ENCODE assay signal across 28 mouse cellular contexts in the genomic region with DNA sequence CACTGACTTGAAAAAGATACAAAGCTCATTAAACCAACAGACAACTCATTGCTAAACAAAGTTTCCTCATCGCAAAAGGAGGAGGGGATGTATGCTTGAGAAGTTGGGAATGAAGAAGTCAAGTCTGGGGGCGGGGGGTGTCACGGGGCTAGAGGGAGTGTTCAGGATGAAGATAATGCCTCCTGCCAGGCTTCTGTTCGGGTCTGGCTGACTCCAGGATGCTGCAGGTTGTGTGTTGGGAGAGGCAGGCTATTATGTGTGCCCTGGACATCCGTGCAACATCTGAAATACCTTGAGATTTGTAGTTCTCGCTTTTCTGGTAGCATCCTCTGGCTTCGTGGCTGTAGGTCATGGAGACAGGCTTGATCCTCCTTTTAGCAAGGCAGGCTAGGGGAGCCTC. TPM values are rescaled to one million over a fixed set of nuclear protein-coding genes. Genes with fewer than 3 reads are reported as not detected.
DNase-seq lines count a peak whose midpoint lies in the region; ATAC-seq and TF ChIP-seq lines count a peak whose summit lies in the region.
"Had no signal": no experiment of that assay in that cellular context is flagged by ENCODE, and none has a peak within 500 bp of the region (broad histone marks: within the 10 kb centered on the region; RNA-seq: fewer than 3 reads in every experiment).

No protein-coding gene starts in this region.

- TF ChIP-seq EP300 in ES-Bruce4 (IDR thresholded peaks at IDR 0.05; ENCODE audit: insufficient read depth, low read depth, low read length) (peak; percentile 61; the same call in 1 of the 2 replicates), MEL (IDR thresholded peaks at IDR 0.05; ENCODE audit: low read depth in 1 of 2, low read length in 2 of 2) (no peak)
- no peak for TF ChIP-seq EP300 in stomach, postnatal 0 days (optimal IDR thresholded peaks at IDR 0.05)

- H3K9ac ChIP-seq in ES-Bruce4 (ENCODE audit: low read depth, poor library complexity, severe bottlenecking) = peak overlapping the region; percentile 15
- peak overlapping the region; percentile 26; the same call in 1 of the 2 replicates for H3K9ac ChIP-seq in MEL (ENCODE audit: control insufficient read depth, low read depth, low read length, poor library complexity, severe bottlenecking)
- H3K9ac ChIP-seq in stomach, embryonic 14.5 days (replicated peaks; ENCODE audit: low read depth, low read length) = no peak overlapping the region
- H3K9ac ChIP-seq in stomach, postnatal 0 days (ENCODE audit: low read length) = no peak overlapping the region
- H3K9ac ChIP-seq: forebrain, postnatal 0 days; heart, embryonic 13.5 days; hindbrain, embryonic 14.5 days had no signal

- no peaks in the 10 kb centered on the region for H3K79me2 ChIP-seq in MEL (ENCODE audit: control insufficient read depth, insufficient read depth, low read length, poor library complexity)

- H3K9me3 ChIP-seq in ES-Bruce4 (replicated peaks; ENCODE audit: control insufficient read depth, insufficient read depth, low read length, poor library complexity, severe bottlenecking) (no peaks in the 10 kb centered on the region), MEL (replicated peaks; ENCODE audit: insufficient read depth, low read length) (no peaks in the 10 kb centered on the region)
- no peaks in the 10 kb centered on the region for H3K9me3 ChIP-seq in stomach, embryonic 14.5 days (ENCODE audit: control insufficient read depth, low read depth, low read length)
- no peaks in the 10 kb centered on the region for H3K9me3 ChIP-seq in stomach, postnatal 0 days (ENCODE audit: control insufficient read depth, low read length)
- H3K9me3 ChIP-seq: heart, embryonic 10.5 days; heart, embryonic 13.5 days had no signal

- H3K4me3 ChIP-seq in ES-Bruce4 (ENCODE audit: low read depth, low read length) = no peak overlapping the region
- H3K4me3 ChIP-seq in MEL (ENCODE audit: control insufficient read depth in 1 of 2, insufficient read depth in 1 of 2, low read depth in 2 of 2, low read length in 2 of 2) = no peak overlapping the region
- H3K4me3 ChIP-seq in stomach, embryonic 14.5 days (ENCODE audit: low read depth, low read length) = no peak overlapping the region
- no peak overlapping the region for H3K4me3 ChIP-seq in stomach, postnatal 0 days (ENCODE audit: low read depth, low read length)
- H3K4me3 ChIP-seq: heart, adult 2 months; heart, embryonic 10.5 days; heart, embryonic 13.5 days had no signal

- WGBS in stomach, embryonic 14.5 days = 68% methylated on average over 7 of the region's 7 CpGs
- 66% methylated on average over 7 of the region's 7 CpGs for WGBS in stomach, postnatal 0 days

- DNase-seq in MEL (ENCODE audit: low read depth, low spot score) = peak; percentile 25
- DNase-seq in stomach, postnatal 0 days (ENCODE audit: low spot score) = no peak
- no peak for DNase-seq in gastrocnemius, postnatal 4 days (ENCODE audit: low spot score in 2 of 2)
- no peak for DNase-seq in neural tube, embryonic 10.5 days (ENCODE audit: extremely low spot score, low spot score)
- DNase-seq in adrenal gland, postnatal 10 days = no peak
- DNase-seq: cerebellum, adult 11-12 months; cerebellum, adult 8-10 months; cerebellum, postnatal 10 days; cerebellum, postnatal 36 days; embryo, embryonic 11 days; forebrain, postnatal 0 days; gastrocnemius, postnatal 25 days; heart, adult 2 months; heart, postnatal 14 days; heart, postnatal 4 days had no signal

- H3K36me3 ChIP-seq in ES-Bruce4 (ENCODE audit: control insufficient read depth, insufficient read depth, low read length, poor library complexity, severe bottlenecking) = no peaks in the 10 kb centered on the region
- H3K36me3 ChIP-seq in MEL (ENCODE audit: control insufficient read depth in 1 of 2, insufficient read depth in 2 of 2, low read length in 2 of 2) = peaks cover 0 to 38% of the 10 kb centered on the region in 2 experiments; a peak in 2 of 4 replicates
- H3K36me3 ChIP-seq in stomach, embryonic 14.5 days (ENCODE audit: control insufficient read depth, insufficient read depth, low read length) = no peaks in the 10 kb centered on the region
- H3K36me3 ChIP-seq in stomach, postnatal 0 days (ENCODE audit: control insufficient read depth, insufficient read depth, low read length) = no peaks in the 10 kb centered on the region
- H3K36me3 ChIP-seq: heart, embryonic 10.5 days; heart, embryonic 13.5 days had no signal

- H3K27me3 ChIP-seq in ES-Bruce4 (ENCODE audit: control insufficient read depth, insufficient read depth, low read length, poor library complexity, severe bottlenecking) (no peaks in the 10 kb centered on the region), MEL (ENCODE audit: control insufficient read depth in 1 of 2, insufficient read depth in 2 of 2, low read length in 2 of 2) (no peaks in the 10 kb centered on the region)
- H3K27me3 ChIP-seq in stomach, embryonic 14.5 days (ENCODE audit: control insufficient read depth, insufficient read depth, low read length) = no peaks in the 10 kb centered on the region
- H3K27me3 ChIP-seq in stomach, postnatal 0 days (ENCODE audit: control insufficient read depth, insufficient read depth, low read length) = no peaks in the 10 kb centered on the region

- TF ChIP-seq CTCF in ES-Bruce4 (IDR thresholded peaks at IDR 0.05; ENCODE audit: low read depth, low read length) = no peak
- no peak for TF ChIP-seq CTCF in MEL (IDR thresholded peaks at IDR 0.05 in 2 of 3, conservative IDR thresholded peaks at IDR 0.05 in 1 of 3; ENCODE audit: control insufficient read depth in 1 of 3, insufficient read depth in 1 of 3, low read depth in 2 of 3, low read length in 3 of 3, poor library complexity in 1 of 3, severe bottlenecking in 1 of 3)
- no peak for TF ChIP-seq CTCF in stomach, postnatal 0 days (IDR thresholded peaks at IDR 0.05; ENCODE audit: low read depth)

- peak overlapping the region; percentile 89 for H3K27ac ChIP-seq in ES-Bruce4 (ENCODE audit: insufficient read depth, low read length)
- H3K27ac ChIP-seq in MEL (ENCODE audit: control insufficient read depth, low read depth, low read length) = peak overlapping the region; percentile 76
- H3K27ac ChIP-seq in stomach, embryonic 14.5 days (ENCODE audit: low read length) = peak overlapping the region; percentile 21; the same call in 1 of the 2 replicates
- H3K27ac ChIP-seq in stomach, postnatal 0 days (replicated peaks) = peak overlapping the region; percentile 59
- H3K27ac ChIP-seq: heart, adult 2 months; heart, embryonic 10.5 days; heart, embryonic 13.5 days; hindbrain, embryonic 14.5 days; hindbrain, postnatal 0 days had no signal

- TF ChIP-seq POLR2A in ES-Bruce4 (IDR thresholded peaks at IDR 0.05; ENCODE audit: insufficient read depth, low read length) = no peak
- no peak for TF ChIP-seq POLR2A in MEL (IDR thresholded peaks at IDR 0.05; ENCODE audit: control insufficient read depth in 1 of 2, insufficient read depth in 1 of 2, low read depth in 1 of 2, low read length in 2 of 2, poor library complexity in 1 of 2)

- H3K4me1 ChIP-seq in ES-Bruce4 (ENCODE audit: control insufficient read depth, insufficient read depth, low read length) (peaks cover 7% of the 10 kb centered on the region), MEL (ENCODE audit: control insufficient read depth in 1 of 2, insufficient read depth in 2 of 2, low read length in 2 of 2) (peaks cover 14 to 39% of the 10 kb centered on the region in 2 experiments)
- 0 out of 2 replicates have a peak, but pooled peaks cover 4% of the 10 kb centered on the region for H3K4me1 ChIP-seq in stomach, embryonic 14.5 days (ENCODE audit: control insufficient read depth, insufficient read depth, low read length)
- H3K4me1 ChIP-seq in stomach, postnatal 0 days (replicated peaks; ENCODE audit: control insufficient read depth, insufficient read depth) = no peaks in the 10 kb centered on the region

- ATAC-seq in stomach, embryonic 14.5 days (ENCODE audit: insufficient number of reproducible peaks, insufficient read depth, low FRiP score, low read depth) = no peak
- no peak for ATAC-seq in stomach, postnatal 0 days (ENCODE audit: low FRiP score, low TSS enrichment)
- ATAC-seq: CD4-positive, CD25-positive, alpha-beta regulatory T cell, adult 4 months; forebrain, embryonic 14.5 days; forebrain, postnatal 0 days; inflammation-experienced regulatory T-cells, adult 6 months had no signal

- TF ChIP-seq RAD21 in MEL (IDR thresholded peaks at IDR 0.05; ENCODE audit: low read depth, low read length) = no peak

- H3K4me2 ChIP-seq in stomach, embryonic 14.5 days (replicated peaks; ENCODE audit: low read depth, low read length) = no peak overlapping the region
- H3K4me2 ChIP-seq in stomach, postnatal 0 days (replicated peaks; ENCODE audit: low read depth) = no peak overlapping the region
- H3K4me2 ChIP-seq: heart, embryonic 13.5 days; hindbrain, embryonic 14.5 days had no signal

RNA-seq across cellular contexts. Expression of a gene that starts 8.5 kb away (rescaled TPM):
- 3.5 and 3.7 TPM in 2 replicates for polyA plus RNA-seq in ES-Bruce4 (2011; ENCODE audit: insufficient read depth, insufficient read length, low read depth, missing spikeins)
- total RNA-seq in MEL (2012; rRNA removed) = 0.46 and 0.62 TPM in 2 replicates
- under 1 TPM in 1 of 2 experiments, not detected in 1; 0.77 TPM for polyA plus RNA-seq in MEL (2012; ENCODE audit: insufficient read depth in 1 of 2, insufficient read length in 2 of 2, low read depth in 1 of 2, low replicate concordance in 2 of 2, missing spikeins in 1 of 2)
- 0.82 and 1.1 TPM in 2 replicates for polyA plus RNA-seq in stomach, embryonic 14.5 days (2014; fragmentation: Nextera tagmentation; extraction: Ambion mirVana)
- polyA plus RNA-seq in stomach, postnatal 0 days (2015; fragmentation: Nextera tagmentation; extraction: Ambion mirVana) = 5.5 and 6.2 TPM in 2 replicates
- total RNA-seq in gastrocnemius, postnatal 4 days (2021) = 1 to 10 TPM; 2.0 to 2.6 TPM
- total RNA-seq in adrenal gland, postnatal 10 days (2021) = 1 to 10 TPM; 1.5 to 1.9 TPM
- total RNA-seq: granulocyte monocyte progenitor cell, adult 5-6 weeks had no signal
- polyA plus RNA-seq: CD4-positive, CD25-positive, alpha-beta regulatory T cell, adult 4 months had no signal

RNA-seq across cellular contexts. Expression of a gene that starts 17.7 kb away (rescaled TPM):
- polyA plus RNA-seq in ES-Bruce4 (2011; ENCODE audit: insufficient read depth, insufficient read length, low read depth, missing spikeins) (31.8 and 42.1 TPM in 2 replicates), MEL (2012; ENCODE audit: insufficient read depth in 1 of 2, insufficient read length in 2 of 2, low read depth in 1 of 2, low replicate concordance in 2 of 2, missing spikeins in 1 of 2) (10 to 100 TPM in 1 of 2 experiments, not detected in 1; 26.8 TPM)
- 5.9 and 6.0 TPM in 2 replicates for total RNA-seq in MEL (2012; rRNA removed)
- 52.6 and 59.4 TPM in 2 replicates for polyA plus RNA-seq in stomach, embryonic 14.5 days (2014; fragmentation: Nextera tagmentation; extraction: Ambion mirVana)
- polyA plus RNA-seq in stomach, postnatal 0 days (2015; fragmentation: Nextera tagmentation; extraction: Ambion mirVana) = 23.4 and 27.1 TPM in 2 replicates
- total RNA-seq in gastrocnemius, postnatal 4 days (2021) = 10 to 100 TPM; 30.7 to 33.3 TPM
- total RNA-seq in adrenal gland, postnatal 10 days (2021) = 10 to 100 TPM; 22.0 to 32.0 TPM

RNA-seq across cellular contexts. Expression of a gene that starts 29.9 kb away (rescaled TPM):
- polyA plus RNA-seq in ES-Bruce4 (2011; ENCODE audit: insufficient read depth, insufficient read length, low read depth, missing spikeins) (9.9 and 10.7 TPM in 2 replicates), MEL (2012; ENCODE audit: insufficient read depth in 1 of 2, insufficient read length in 2 of 2, low read depth in 1 of 2, low replicate concordance in 2 of 2, missing spikeins in 1 of 2) (1 to 10 TPM in 1 of 2 experiments, not detected in 1; 6.5 TPM)
- total RNA-seq in MEL (2012; rRNA removed) = 2.4 and 2.7 TPM in 2 replicates
- 8.7 and 9.3 TPM in 2 replicates for polyA plus RNA-seq in stomach, embryonic 14.5 days (2014; fragmentation: Nextera tagmentation; extraction: Ambion mirVana)
- polyA plus RNA-seq in stomach, postnatal 0 days (2015; fragmentation: Nextera tagmentation; extraction: Ambion mirVana) = 7.5 and 8.2 TPM in 2 replicates
- 1 to 10 TPM; 1.3 to 1.7 TPM for total RNA-seq in gastrocnemius, postnatal 4 days (2021)
- total RNA-seq in adrenal gland, postnatal 10 days (2021) = 1 to 10 TPM; 3.1 to 5.3 TPM

RNA-seq across cellular contexts. Expression of a gene that starts 33.1 kb away (rescaled TPM):
- 0.43 and 1.1 TPM in 2 replicates for polyA plus RNA-seq in ES-Bruce4 (2011; ENCODE audit: insufficient read depth, insufficient read length, low read depth, missing spikeins)
- total RNA-seq in MEL (2012; rRNA removed) = 0.65 and 1.0 TPM in 2 replicates
- polyA plus RNA-seq in MEL (2012; ENCODE audit: insufficient read depth in 1 of 2, insufficient read length in 2 of 2, low read depth in 1 of 2, low replicate concordance in 2 of 2, missing spikeins in 1 of 2) = 1 to 10 TPM in 1 of 2 experiments, not detected in 1; 2.9 TPM
- polyA plus RNA-seq in stomach, embryonic 14.5 days (2014; fragmentation: Nextera tagmentation; extraction: Ambion mirVana) = 0.88 and 1.00 TPM in 2 replicates
- polyA plus RNA-seq in stomach, postnatal 0 days (2015; fragmentation: Nextera tagmentation; extraction: Ambion mirVana) = 0.28 and 0.42 TPM in 2 replicates
- total RNA-seq in gastrocnemius, postnatal 4 days (2021) = 1 to 10 TPM; 5.6 to 6.8 TPM
- total RNA-seq in adrenal gland, postnatal 10 days (2021) = 1 to 10 TPM; 1.8 to 2.0 TPM
- polyA plus RNA-seq: inflammation-experienced regulatory T-cells, adult 6 months had no signal

RNA-seq across cellular contexts. Expression of a gene that starts 43.2 kb away (rescaled TPM):
- polyA plus RNA-seq in ES-Bruce4 (2011; ENCODE audit: insufficient read depth, insufficient read length, low read depth, missing spikeins) (0.35 TPM in 1 of 2 replicates, not detected in the other), MEL (2012; ENCODE audit: insufficient read depth in 1 of 2, insufficient read length in 2 of 2, low read depth in 1 of 2, low replicate concordance in 2 of 2, missing spikeins in 1 of 2) (under 1 TPM in 1 of 2 experiments, not detected in 1; 0.06 TPM)
- total RNA-seq in MEL (2012; rRNA removed) = 0.16 and 0.19 TPM in 2 replicates
- 0.07 TPM in 1 of 2 replicates, not detected in the other for polyA plus RNA-seq in stomach, embryonic 14.5 days (2014; fragmentation: Nextera tagmentation; extraction: Ambion mirVana)
- 0.04 and 0.05 TPM in 2 replicates for polyA plus RNA-seq in stomach, postnatal 0 days (2015; fragmentation: Nextera tagmentation; extraction: Ambion mirVana)
- under 1 TPM; 0.31 to 0.61 TPM for total RNA-seq in gastrocnemius, postnatal 4 days (2021)
- total RNA-seq in adrenal gland, postnatal 10 days (2021) = under 1 TPM; 0.24 to 0.33 TPM
- total RNA-seq: gastrocnemius, adult 8-10 months; granulocyte monocyte progenitor cell, adult 5-6 weeks; hindbrain, postnatal 0 days had no signal
- polyA plus RNA-seq: adrenal gland, adult 2 months; embryonic facial prominence, embryonic 11.5 days; hindbrain, postnatal 0 days had no signal

Comparison
In these comparisons a context has a peak if more than half of its experiments do, and no peak if none do; other contexts are left out.
1. H3K27ac ChIP-seq: peak in every context shown above with its lines; median percentile 89 in ES-Bruce4; 76 in MEL; 59 in stomach, postnatal 0 days; 21 in stomach, embryonic 14.5 days.
2. H3K9ac ChIP-seq: peak in ES-Bruce4 (single experiment) and MEL (single experiment); none in stomach, embryonic 14.5 days (single experiment) and stomach, postnatal 0 days (single experiment).